Mouse (Mus musculus) ES-Bruce4 (cell line): ENCODE data around the gene Cbfa2t3. TPM values are rescaled to one million over a fixed set of nuclear protein-coding genes. Genes with fewer than 3 reads are reported as not detected.

Experiments used
- H3K27ac ChIP-seq: 2 replicates; pipeline ENCODE4 v1.5.1; 2012; ENCODE audit warnings: low read length, inconsistent platforms; ENCODE audit not compliant: insufficient read depth
- H3K27me3 ChIP-seq: 2 replicates; pipeline ENCODE4 v1.6.1; 2012; ENCODE audit warnings: mild to moderate bottlenecking, low read length, inconsistent platforms; ENCODE audit not compliant: control insufficient read depth, poor library complexity, insufficient read depth, severe bottlenecking
- H3K36me3 ChIP-seq: 2 replicates; pipeline ENCODE4 v1.6.1; 2012; ENCODE audit warnings: inconsistent platforms, mild to moderate bottlenecking, low read length, moderate library complexity; ENCODE audit not compliant: control insufficient read depth, poor library complexity, insufficient read depth, severe bottlenecking
- H3K4me1 ChIP-seq: one replicate; pipeline ENCODE4 v1.8.1; 2011; ENCODE audit warnings: low read length; ENCODE audit not compliant: control insufficient read depth, insufficient read depth
- H3K4me3 ChIP-seq: 2 replicates; pipeline ENCODE4 v1.5.1; 2011; ENCODE audit warnings: low read depth, mild to moderate bottlenecking, low read length
- H3K9ac ChIP-seq: 2 replicates; pipeline ENCODE4 v1.6.1; 2012; ENCODE audit warnings: low read depth, mild to moderate bottlenecking, inconsistent platforms; ENCODE audit not compliant: poor library complexity, severe bottlenecking
- H3K9me3 ChIP-seq: replicated peaks from 2 replicates; pipeline ENCODE4 v1.6.1; 2012; ENCODE audit warnings: mild to moderate bottlenecking, low read length, inconsistent platforms; ENCODE audit not compliant: control insufficient read depth, poor library complexity, insufficient read depth, severe bottlenecking
- CTCF ChIP-seq: IDR thresholded peaks from one replicate; pipeline ENCODE4 v1.8.1; 2011; ENCODE audit warnings: low read depth, low read length
- EP300 ChIP-seq: IDR thresholded peaks from 2 replicates; pipeline ENCODE4 v1.6.1; 2011; ENCODE audit warnings: low read depth, low read length; ENCODE audit not compliant: insufficient read depth
- POLR2A ChIP-seq: IDR thresholded peaks from one replicate; pipeline ENCODE4 v1.8.1; 2011; ENCODE audit warnings: low read length; ENCODE audit not compliant: insufficient read depth
- polyA plus RNA-seq: library from polyadenylated mRNA; stranded (reverse); fragments of >200 nt; gene quantifications from 2 replicates; pipeline ENCODE4 v1.2.4, GENCODE M21; 2011; ENCODE audit warnings: low read depth; ENCODE audit not compliant: missing spikeins, insufficient read depth, insufficient read length

The Cbfa2t3 gene
- polyA plus RNA-seq, 1 experiment: 0.42 TPM

DNA sequence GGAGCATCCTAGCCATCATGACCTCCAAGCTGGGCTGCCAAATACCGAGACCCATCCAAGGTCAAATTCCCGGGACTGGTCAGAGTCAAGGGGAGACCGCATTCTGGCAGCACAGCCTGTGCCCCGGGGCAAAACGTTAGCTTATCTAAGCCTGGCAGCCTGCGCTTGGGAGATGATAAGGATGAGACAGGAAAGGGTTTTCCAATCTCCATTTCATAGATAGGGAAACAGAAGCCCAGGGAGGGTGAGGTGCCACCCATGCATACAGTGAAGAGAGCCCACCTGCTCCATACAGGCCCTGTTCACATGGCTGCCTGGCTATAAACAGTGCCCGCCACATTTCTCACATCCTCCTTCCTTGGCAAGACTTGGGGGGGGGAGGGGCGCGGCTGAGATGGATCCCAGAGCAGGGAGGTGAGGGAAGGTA, 32.6 kb downstream of the Cbfa2t3 start:
- no peaks in the 10 kb centered on the region for H3K4me1 ChIP-seq
- TF ChIP-seq POLR2A (no peak), EP300 (no peak), CTCF (no peak)
- H3K4me3 ChIP-seq: no peak overlapping the region
- no peak overlapping the region for H3K9ac ChIP-seq
- no peak overlapping the region for H3K27ac ChIP-seq
- no peaks in the 10 kb centered on the region for H3K9me3 ChIP-seq
- H3K27me3 ChIP-seq: no peaks in the 10 kb centered on the region
- no peaks in the 10 kb centered on the region for H3K36me3 ChIP-seq

DNA sequence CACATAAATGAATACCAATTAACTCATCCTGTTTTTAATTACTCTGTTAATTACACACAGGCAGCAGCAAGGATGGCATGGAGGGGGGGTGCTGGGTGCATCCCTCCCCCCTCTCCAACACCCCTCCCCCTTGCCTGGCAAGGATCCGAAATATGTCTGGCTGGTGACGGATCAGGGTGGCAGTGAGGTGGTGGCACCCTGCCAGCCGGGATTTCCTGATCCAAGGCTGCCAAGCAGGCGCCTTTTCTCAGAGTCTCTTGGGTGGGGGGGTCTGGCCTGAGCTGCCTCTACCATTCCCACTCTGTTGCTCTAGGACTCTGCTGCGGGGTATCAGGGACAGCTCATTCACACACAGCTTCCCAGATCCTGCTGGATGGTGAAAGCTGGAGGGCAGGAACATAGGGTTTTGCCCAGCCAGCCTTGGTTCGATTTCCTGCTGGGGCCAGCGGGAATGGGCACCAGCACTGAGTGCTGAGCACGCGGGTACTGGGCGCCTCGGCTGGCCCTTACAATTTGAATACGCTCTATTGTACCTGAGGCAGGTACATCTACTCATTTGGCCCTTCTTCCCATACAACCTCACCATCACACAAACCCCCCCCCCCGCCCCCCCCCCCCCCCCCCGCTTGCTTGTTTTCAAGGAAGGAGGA, 33.1 kb downstream of the Cbfa2t3 start:
- H3K9me3 ChIP-seq: no peaks in the 10 kb centered on the region
- no peak overlapping the region for H3K9ac ChIP-seq
- H3K27me3 ChIP-seq: no peaks in the 10 kb centered on the region
- no peaks in the 10 kb centered on the region for H3K4me1 ChIP-seq
- H3K27ac ChIP-seq: no peak overlapping the region
- TF ChIP-seq POLR2A (no peak), CTCF (no peak), EP300 (no peak)
- H3K36me3 ChIP-seq: no peaks in the 10 kb centered on the region
- H3K4me3 ChIP-seq: no peak overlapping the region

- TF ChIP-seq CTCF: no peak
- no peaks in the 10 kb centered on the region for H3K27me3 ChIP-seq
- no peaks in the 10 kb centered on the region for H3K36me3 ChIP-seq
- no peaks in the 10 kb centered on the region for H3K4me1 ChIP-seq
- H3K9ac ChIP-seq: no peak overlapping the region
- no peak overlapping the region for H3K27ac ChIP-seq
- no peak overlapping the region for H3K4me3 ChIP-seq
- no peaks in the 10 kb centered on the region for H3K9me3 ChIP-seq
Observed at GRCm38 (mm10) chr8:122665221-122665620, 33.7 kb downstream of the Cbfa2t3 start.

DNA sequence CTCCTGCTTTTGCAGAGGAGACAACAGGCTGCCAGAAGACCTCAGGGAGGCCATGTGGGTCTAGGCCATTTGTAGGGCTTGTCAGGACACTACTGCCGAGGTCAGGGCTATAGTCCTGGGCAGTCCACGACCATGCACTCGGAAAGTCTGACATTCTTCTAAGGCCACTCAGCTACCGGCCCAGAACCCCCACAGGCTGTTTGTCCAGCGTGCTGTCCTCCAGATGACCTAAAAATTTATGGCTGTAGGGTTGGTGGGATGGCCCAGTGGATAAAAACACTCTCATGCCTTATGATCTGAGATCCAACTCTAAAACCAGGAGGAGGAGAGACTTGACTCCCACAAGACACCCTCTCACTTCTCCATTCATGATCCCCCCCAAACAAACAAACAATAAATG, 35.2 kb downstream of the Cbfa2t3 start:
- no peak overlapping the region for H3K4me3 ChIP-seq
- H3K27me3 ChIP-seq: no peaks in the 10 kb centered on the region
- no peaks in the 10 kb centered on the region for H3K9me3 ChIP-seq
- H3K27ac ChIP-seq: no peak overlapping the region
- TF ChIP-seq CTCF (no peak), EP300 (no peak), POLR2A (no peak)
- H3K36me3 ChIP-seq: no peaks in the 10 kb centered on the region
- no peak overlapping the region for H3K9ac ChIP-seq
- H3K4me1 ChIP-seq: no peaks in the 10 kb centered on the region

DNA sequence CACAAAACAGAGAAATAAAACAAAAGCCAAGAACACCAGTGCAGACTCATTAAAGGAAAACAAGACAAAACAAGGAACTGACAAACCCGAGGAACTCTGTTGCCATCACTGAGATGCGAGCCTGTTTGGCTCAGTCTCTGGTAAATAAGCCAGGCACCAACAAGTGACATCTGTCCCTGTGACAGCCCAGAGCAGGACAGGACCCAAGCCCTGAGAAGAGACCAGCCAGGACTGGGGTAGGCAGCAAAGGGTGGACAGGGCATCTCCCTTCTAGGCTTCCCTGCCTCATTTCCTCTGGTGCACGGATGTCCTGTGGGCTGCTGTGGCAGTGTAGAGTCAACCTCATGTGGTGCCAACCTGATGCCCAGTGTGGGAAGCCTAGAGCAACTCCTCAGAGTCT, 35.8 kb downstream of the Cbfa2t3 start:
- Histone ChIP-seq H3K36me3 (no peaks in the 10 kb centered on the region), H3K9me3 (no peaks in the 10 kb centered on the region), H3K27ac (no peak overlapping the region), H3K27me3 (no peaks in the 10 kb centered on the region), H3K9ac (no peak overlapping the region), H3K4me1 (no peaks in the 10 kb centered on the region), H3K4me3 (no peak overlapping the region)
- TF ChIP-seq CTCF: no peak
- no peak for TF ChIP-seq EP300
- TF ChIP-seq POLR2A: no peak

DNA sequence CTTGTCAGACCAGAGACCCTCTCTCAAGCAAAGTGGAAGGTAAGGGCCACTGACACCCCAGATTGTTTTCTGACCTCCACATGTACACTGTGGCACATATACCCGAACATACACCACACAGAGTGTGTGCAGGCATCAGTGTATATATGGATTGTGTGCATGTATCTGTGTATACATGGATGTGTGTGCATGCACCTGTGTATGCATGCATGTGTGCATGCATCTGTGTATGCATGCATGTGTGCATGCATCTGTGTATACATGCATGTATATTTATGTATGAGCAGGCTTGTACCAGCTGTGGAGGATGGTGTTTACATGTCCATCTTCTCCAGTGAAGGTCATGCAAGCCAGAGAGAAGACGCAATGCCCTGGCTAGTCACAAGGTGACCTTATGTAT, 37.0 kb downstream of the Cbfa2t3 start:
- no peak overlapping the region for H3K4me3 ChIP-seq
- no peak overlapping the region for H3K27ac ChIP-seq
- H3K9me3 ChIP-seq: no peaks in the 10 kb centered on the region
- H3K4me1 ChIP-seq: no peaks in the 10 kb centered on the region
- no peak overlapping the region for H3K9ac ChIP-seq
- H3K36me3 ChIP-seq: no peaks in the 10 kb centered on the region
- TF ChIP-seq CTCF (no peak), EP300 (no peak), POLR2A (no peak)
- H3K27me3 ChIP-seq: no peaks in the 10 kb centered on the region
